Mouse (Mus musculus) spleen, adult 2 months (tissue): ENCODE data around the gene Nell1. TPM values are rescaled to one million over a fixed set of nuclear protein-coding genes. Genes with fewer than 3 reads are reported as not detected.

Experiments
- DNase-seq, 2 experiments: peaks; one replicate each; pipeline versions ENCODE4 v3.0.0 to v3.0.0-alpha.2; 2012 to 2021; ENCODE audit warnings: low spot score in 2 of 2, low read depth in 1 of 2
- H3K27ac ChIP-seq: fragments of 200-500 bp; 2 replicates; pipeline ENCODE4 v1.5.1; 2012; ENCODE audit warnings: low read length, inconsistent platforms; ENCODE audit not compliant: insufficient read depth
- H3K27me3 ChIP-seq: fragments of 200-500 bp; 2 replicates; pipeline ENCODE4 v1.6.1; 2012; ENCODE audit warnings: mild to moderate bottlenecking, moderate library complexity, low read length, inconsistent platforms; ENCODE audit not compliant: control insufficient read depth, insufficient read depth
- H3K36me3 ChIP-seq: fragments of 200-500 bp; 2 replicates; pipeline ENCODE4 v1.6.1; 2012; ENCODE audit warnings: mild to moderate bottlenecking, low read length, inconsistent platforms; ENCODE audit not compliant: control insufficient read depth, insufficient read depth
- H3K4me1 ChIP-seq: fragments of 200-500 bp; 2 replicates; pipeline ENCODE4 v1.6.1; 2011; ENCODE audit warnings: inconsistent platforms; ENCODE audit not compliant: control insufficient read depth, insufficient read depth, insufficient read length
- H3K4me3 ChIP-seq: fragments of 200-500 bp; 2 replicates; pipeline ENCODE4 v1.5.1; 2011; ENCODE audit warnings: mild to moderate bottlenecking, inconsistent platforms; ENCODE audit not compliant: insufficient read depth, insufficient read length; ENCODE audit errors: extremely low read depth
- CTCF ChIP-seq: fragments of 200-500 bp; IDR thresholded peaks from 2 replicates; pipeline ENCODE4 v1.5.1; 2011; ENCODE audit warnings: mild to moderate bottlenecking, inconsistent platforms; ENCODE audit not compliant: insufficient read depth, insufficient read length, insufficient replicate concordance; ENCODE audit errors: extremely low read depth
- POLR2A ChIP-seq: fragments of 200-500 bp; IDR thresholded peaks from 2 replicates; pipeline ENCODE4 v1.6.1; 2011; ENCODE audit warnings: low read depth, low read length, inconsistent platforms
- WGBS: fragments of 180-500 bp; shearing (Covaris S2); methylation state at CpG from one replicate; pipeline ENCODE4 v1.1.7; 2018; 5-methylcytosine and 5-hydroxymethylcytosine counted together
- polyA plus RNA-seq: library from polyadenylated mRNA; depleted of rRNA; stranded (reverse); fragments of >200 nt; gene quantifications from 2 replicates; pipeline ENCODE4 v1.2.3, GENCODE M21; 2012

The Nell1 gene
- polyA plus RNA-seq, 1 experiment = not detected

GRCm38 (mm10) chr7:50501562-50501961 lies 526.9 kb downstream of the Nell1 start:
- Histone ChIP-seq H3K27ac (no peak overlapping the region), H3K4me1 (no peaks in the 10 kb centered on the region), H3K27me3 (no peaks in the 10 kb centered on the region), H3K36me3 (no peaks in the 10 kb centered on the region), H3K4me3 (no peak overlapping the region)
- DNase-seq = no peak
- WGBS = 73% methylated on average over 4 of the region's 4 CpGs
- no peak for TF ChIP-seq POLR2A
- TF ChIP-seq CTCF = no peak

GRCm38 (mm10) chr7:50507047-50507446 lies 532.4 kb downstream of the Nell1 start:
- Histone ChIP-seq H3K4me1 (no peaks in the 10 kb centered on the region), H3K36me3 (no peaks in the 10 kb centered on the region), H3K27me3 (no peaks in the 10 kb centered on the region), H3K27ac (no peak overlapping the region), H3K4me3 (no peak overlapping the region)
- TF ChIP-seq POLR2A (no peak), CTCF (no peak)
- DNase-seq = no peak

GRCm38 (mm10) chr7:50514830-50515229 lies 540.2 kb downstream of the Nell1 start:
- 95% methylated on average over 3 of the region's 3 CpGs for WGBS
- TF ChIP-seq POLR2A (no peak), CTCF (no peak)
- H3K4me1 ChIP-seq = no peaks in the 10 kb centered on the region

DNA sequence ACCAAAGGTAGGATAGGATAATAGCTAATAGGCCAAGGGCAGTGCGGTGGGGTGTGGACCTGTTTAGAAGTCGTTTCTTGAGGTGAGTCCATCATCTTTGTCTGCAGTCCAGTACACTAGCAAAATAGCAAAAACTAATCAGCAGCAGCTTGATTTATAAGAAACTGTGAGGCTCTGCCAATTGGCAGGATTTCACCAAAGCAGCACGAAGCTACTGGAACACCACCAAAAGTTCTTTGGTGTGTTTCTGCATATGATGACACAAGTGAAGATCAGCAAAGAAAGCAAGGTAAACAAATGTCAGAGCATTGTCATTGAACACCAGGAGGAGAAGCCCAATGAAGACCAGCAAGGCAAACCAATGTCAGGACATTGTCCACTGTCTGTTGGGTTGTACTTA lies 542.0 kb downstream of the Nell1 start:
- 79% methylated on average over 3 of the region's 3 CpGs for WGBS
- no peak for DNase-seq
- TF ChIP-seq POLR2A = no peak
- TF ChIP-seq CTCF = no peak
- Histone ChIP-seq H3K27me3 (no peaks in the 10 kb centered on the region), H3K4me3 (no peak overlapping the region), H3K36me3 (no peaks in the 10 kb centered on the region), H3K4me1 (no peaks in the 10 kb centered on the region), H3K27ac (no peak overlapping the region)

More at GRCm38 (mm10) chr7:50514830-50515229, 540.2 kb downstream of the Nell1 start:
- Histone ChIP-seq H3K4me3 (no peak overlapping the region), H3K36me3 (no peaks in the 10 kb centered on the region), H3K27ac (no peak overlapping the region), H3K27me3 (no peaks in the 10 kb centered on the region)
- no peak for DNase-seq

DNA sequence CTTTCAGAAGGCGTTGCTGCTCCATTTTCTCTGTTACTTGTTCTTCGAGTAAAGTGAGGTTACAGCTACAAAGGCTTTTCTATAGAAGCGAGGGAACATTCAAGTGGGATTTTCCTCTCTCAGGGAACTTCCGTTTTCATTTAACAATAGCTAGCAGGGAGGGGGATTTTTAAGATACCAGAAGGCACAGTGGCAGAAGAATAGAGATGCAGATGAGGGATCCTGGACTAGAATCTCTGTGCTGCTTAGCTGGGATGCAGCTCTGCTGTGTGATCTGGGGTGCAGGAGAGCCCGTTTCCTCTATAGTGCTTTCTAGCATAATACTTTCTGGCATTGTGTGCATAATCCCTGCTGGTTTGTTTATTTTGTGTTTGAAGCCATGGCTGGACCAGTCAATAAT lies 568.7 kb downstream of the Nell1 start:
- H3K27me3 ChIP-seq = no peaks in the 10 kb centered on the region
- WGBS = 37% methylated on average over 5 of the region's 5 CpGs
- H3K4me3 ChIP-seq = no peak overlapping the region
- TF ChIP-seq CTCF = no peak
- TF ChIP-seq POLR2A = no peak
- DNase-seq = no peak
- H3K4me1 ChIP-seq = no peaks in the 10 kb centered on the region
- H3K36me3 ChIP-seq = no peaks in the 10 kb centered on the region
- no peak overlapping the region for H3K27ac ChIP-seq

- TF ChIP-seq CTCF = no peak
- no peak for TF ChIP-seq POLR2A
- WGBS = 79% methylated on average over 3 of the region's 3 CpGs
- Histone ChIP-seq H3K4me3 (no peak overlapping the region), H3K27ac (no peak overlapping the region), H3K27me3 (no peaks in the 10 kb centered on the region), H3K36me3 (no peaks in the 10 kb centered on the region), H3K4me1 (no peaks in the 10 kb centered on the region)
- no peak for DNase-seq
Measured at GRCm38 (mm10) chr7:50549572-50549971, 574.9 kb downstream of the Nell1 start.

DNA sequence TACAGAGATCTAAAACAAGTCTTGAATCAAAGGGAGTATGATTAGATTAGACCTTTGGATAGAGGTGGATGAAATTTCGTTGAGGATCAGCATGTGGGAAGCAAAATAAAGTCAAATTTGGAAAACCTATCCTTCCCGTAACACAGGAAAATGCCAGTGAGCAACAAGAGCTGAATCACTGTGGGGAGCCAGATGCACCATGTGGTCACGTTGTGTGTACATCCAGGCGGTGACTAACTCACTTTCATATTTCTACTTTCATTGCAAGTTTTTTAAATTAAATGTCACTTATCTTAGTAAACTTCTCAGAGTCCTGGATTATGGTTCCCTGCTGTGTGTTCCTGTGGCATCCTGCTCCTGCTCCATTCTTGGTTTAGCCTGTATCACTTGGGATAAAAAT lies 576.8 kb downstream of the Nell1 start:
- TF ChIP-seq CTCF (no peak), POLR2A (no peak)
- 73% methylated on average over 4 of the region's 4 CpGs for WGBS

More for the DNA sequence above, 576.8 kb downstream of the Nell1 start:
- no peaks in the 10 kb centered on the region for H3K27me3 ChIP-seq
- H3K36me3 ChIP-seq = no peaks in the 10 kb centered on the region
- H3K4me3 ChIP-seq = no peak overlapping the region
- no peaks in the 10 kb centered on the region for H3K4me1 ChIP-seq
- H3K27ac ChIP-seq = no peak overlapping the region
- DNase-seq = no peak
